Mouse (Mus musculus) frontal cortex, postnatal 36 days (tissue): ENCODE measurements at regions not wholly inside any gene's neighbourhood (a gene's known extent, or its start where the extent isn't known, plus 50 kb on each side); places are given as distances from the start of the nearest gene placed in this dataset.
"Not testable (repeated sequence)": the region's sequence is repeated elsewhere in the genome, so short reads cannot be mapped to it uniquely, and the experiment has no call there.

Experiments
- DNase-seq, 2 experiments: peaks; one replicate each; pipeline ENCODE4 v3.0.0; 2022; ENCODE audit warnings: low spot score in 2 of 2

DNA sequence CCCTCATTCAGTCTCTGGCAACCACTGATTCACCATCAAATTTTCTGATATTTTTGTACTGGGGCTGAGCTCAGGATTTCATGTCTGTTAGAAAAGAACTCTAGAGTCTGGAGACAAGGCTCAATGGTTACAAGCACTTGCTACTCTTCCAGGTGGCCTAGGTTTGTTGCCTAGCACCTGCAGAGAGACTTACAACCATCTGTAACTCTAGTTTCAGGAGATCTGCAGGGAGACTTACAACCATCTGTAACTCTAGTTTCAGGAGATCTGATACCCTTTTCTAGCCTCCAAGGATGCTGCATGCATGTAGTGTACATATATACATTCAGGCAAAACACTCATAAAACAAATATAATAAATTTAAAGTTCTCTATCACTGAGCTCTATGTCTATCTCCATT, 166.1 kb downstream of the Akr1d1 start:
- no peak for DNase-seq

GRCm38 (mm10) chr6:37703946-37704345, 166.7 kb upstream of the Trim24 start:
- no peak for DNase-seq

DNA sequence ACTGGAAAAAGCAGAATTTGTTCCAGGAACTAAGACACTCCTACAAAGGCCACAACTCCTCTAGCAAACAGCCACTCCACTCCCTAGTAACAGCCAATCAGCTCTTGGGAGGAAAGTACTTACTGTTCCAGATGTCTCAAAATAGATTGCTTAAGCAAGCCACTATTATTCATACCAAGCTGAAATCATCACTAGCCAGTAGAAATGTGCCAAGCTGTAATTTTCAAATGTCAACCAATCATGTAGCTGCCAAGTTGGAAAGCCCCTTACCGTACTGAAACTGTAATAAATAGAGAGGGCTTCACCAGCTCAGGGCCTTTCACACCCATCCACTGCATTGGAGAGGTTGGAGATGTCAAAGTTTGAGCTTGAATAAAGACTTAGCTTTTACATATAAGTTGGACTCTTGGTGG, 164.9 kb upstream of the Trim24 start:
- DNase-seq = no peak

GRCm38 (mm10) chr6:37707671-37708070, 162.9 kb upstream of the Trim24 start:
- DNase-seq = not testable (repeated sequence)

- no peak for DNase-seq
Observed at GRCm38 (mm10) chr6:37711766-37712165, 158.8 kb upstream of the Trim24 start.

DNA sequence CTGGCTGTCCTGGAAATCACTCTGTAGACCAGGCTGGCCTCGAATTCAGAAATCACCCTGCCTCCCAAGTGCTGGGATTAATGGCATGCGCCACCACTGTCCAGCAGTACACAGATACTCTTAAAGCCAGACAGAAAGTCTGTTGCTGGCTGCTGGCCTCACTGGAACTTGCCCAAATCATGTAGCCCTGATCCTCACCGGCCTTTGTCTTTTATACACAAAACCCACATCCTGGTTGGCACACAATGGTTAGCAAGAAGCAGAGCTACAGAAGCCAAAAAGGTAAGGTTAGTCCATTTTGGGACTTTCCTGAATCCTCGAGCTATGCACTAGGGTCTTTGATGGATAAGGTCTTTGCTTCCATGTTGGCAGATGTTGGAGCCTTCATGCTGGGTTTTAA, 157.2 kb upstream of the Trim24 start:
- DNase-seq = no peak

DNA sequence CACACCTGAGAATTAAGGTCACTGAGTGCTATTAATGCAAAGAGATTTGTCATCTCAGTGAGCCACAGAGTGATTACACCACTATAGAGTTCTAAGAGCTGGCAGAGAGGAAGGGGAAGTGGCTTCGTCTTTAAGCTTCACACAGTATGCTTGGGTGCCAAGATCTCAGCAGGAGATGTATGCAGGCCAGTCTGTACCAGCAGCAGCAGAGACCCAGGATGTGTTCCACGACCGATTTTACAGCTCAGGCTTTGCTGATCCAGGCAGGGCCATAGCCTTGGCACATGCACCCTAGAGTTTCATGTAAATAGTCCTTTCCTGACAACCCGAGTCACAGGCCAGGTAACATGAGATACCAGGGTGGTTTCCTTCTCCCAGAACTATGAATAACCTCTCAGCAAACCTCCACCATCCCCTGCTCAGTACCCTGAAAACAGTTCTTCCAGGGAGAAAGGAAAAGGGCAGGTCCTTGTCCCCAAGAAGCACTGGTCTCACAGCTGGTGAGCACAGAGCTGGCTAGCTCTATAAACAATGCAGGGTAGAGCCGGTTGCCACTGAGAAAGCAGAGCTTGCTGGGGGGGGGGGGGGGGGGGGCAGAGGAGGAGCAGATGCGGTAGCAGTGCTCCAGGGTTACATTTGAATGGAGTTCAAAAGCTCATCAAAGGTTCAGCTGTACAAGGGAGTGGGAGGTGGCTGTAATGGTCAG, 156.2 kb upstream of the Trim24 start:
- DNase-seq = no peak

- no peak for DNase-seq
Observed at GRCm38 (mm10) chr6:37721736-37722135, 148.9 kb upstream of the Trim24 start.

GRCm38 (mm10) chr6:37723337-37723736, 147.3 kb upstream of the Trim24 start:
- peak in 1 of 2 experiments; percentile 3 for DNase-seq

DNA sequence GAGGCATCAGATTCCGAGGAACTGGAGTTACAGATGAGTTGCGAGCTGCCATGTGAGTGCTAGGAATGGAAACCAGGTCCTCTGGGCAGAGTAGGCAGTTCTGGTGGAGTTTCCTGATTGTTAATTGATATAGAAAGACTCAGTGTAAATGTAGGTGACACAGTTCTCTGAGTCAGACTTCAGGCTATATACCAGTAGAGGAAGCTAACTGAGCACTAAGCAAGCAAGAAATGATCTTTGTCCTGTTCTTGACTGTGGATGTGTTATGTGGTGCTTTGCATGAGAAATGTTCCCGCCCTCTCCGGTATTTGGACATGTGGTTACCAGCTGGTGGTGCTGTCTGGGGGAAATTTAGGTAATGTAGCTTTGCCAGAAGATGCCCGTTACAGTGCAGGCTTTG, 146.4 kb upstream of the Trim24 start:
- no peak for DNase-seq

DNA sequence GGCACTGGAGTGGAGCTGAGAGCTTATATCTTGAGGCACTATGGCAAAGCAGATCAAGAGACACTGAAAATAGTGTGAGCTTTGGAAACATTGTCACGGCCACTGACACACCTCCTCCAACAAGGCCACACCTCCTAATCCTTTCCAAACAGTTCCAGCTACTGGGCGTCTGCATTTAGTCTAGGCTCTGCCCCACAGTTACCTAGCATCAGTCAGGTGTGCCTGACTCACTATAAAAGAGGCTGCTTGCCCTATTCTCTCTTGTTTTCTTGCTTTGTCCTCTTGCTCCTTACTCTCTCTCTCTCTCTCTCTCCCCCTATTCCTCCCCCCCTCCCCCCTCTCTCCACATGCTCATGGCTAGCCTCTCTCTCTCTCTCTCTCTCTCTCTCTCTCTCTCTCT, 142.0 kb upstream of the Trim24 start:
- DNase-seq = no peak

GRCm38 (mm10) chr6:37729165-37729564, 141.4 kb upstream of the Trim24 start:
- no peak for DNase-seq

GRCm38 (mm10) chr6:37730500-37731239, 139.9 kb upstream of the Trim24 start:
- no peak for DNase-seq

GRCm38 (mm10) chr6:37732385-37732784, 138.2 kb upstream of the Trim24 start:
- DNase-seq = peak; percentile 51 to 54

DNA sequence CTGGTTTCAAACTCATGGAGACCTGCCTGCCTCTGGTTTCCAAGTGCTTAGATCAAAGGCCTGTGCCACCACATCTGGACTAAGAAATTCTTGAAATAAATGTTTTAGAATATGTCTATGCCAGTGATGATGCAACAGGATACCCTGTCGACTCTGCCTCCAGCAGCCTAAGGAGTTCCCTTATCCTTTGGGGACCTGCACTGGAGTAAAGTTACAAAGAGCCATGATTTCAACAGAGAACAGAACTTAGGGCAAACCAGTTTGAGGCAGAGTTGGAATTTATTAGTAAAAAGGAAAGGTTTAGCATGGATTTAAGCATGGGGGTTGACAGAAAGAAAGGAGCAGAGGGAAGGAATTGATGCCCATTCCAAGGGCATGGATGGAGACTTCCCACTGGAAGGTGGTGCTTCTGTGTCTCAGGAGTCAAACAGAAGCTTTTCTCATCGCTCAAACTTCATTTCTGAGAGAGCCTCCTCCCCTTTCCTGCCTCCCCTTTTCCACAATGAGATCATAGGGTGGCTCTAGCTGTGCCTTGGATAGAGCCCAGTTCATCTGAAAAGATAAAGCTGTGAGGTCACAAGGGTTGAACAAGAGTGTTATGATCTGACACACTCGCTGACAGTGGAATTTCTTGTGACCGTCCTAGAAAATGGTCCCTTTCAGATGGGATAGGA, 135.2 kb upstream of the Trim24 start:
- no peak for DNase-seq

DNA sequence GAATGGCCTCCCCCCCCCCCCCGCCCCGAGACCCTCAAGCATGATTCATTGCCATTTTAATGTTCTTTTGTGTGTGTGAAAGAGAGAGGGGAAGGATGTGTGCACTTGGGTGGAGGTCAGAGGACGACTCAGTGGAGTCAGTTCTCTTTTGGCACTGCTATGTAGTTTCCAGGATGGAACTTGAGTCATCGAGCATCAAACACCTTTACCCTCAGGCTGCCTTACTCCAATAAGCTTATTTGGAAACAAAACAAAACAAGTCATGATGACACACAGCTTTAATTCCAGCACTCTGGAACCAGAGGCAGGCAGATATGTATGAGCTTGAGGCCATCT, 134.7 kb upstream of the Trim24 start:
- DNase-seq = no peak

DNA sequence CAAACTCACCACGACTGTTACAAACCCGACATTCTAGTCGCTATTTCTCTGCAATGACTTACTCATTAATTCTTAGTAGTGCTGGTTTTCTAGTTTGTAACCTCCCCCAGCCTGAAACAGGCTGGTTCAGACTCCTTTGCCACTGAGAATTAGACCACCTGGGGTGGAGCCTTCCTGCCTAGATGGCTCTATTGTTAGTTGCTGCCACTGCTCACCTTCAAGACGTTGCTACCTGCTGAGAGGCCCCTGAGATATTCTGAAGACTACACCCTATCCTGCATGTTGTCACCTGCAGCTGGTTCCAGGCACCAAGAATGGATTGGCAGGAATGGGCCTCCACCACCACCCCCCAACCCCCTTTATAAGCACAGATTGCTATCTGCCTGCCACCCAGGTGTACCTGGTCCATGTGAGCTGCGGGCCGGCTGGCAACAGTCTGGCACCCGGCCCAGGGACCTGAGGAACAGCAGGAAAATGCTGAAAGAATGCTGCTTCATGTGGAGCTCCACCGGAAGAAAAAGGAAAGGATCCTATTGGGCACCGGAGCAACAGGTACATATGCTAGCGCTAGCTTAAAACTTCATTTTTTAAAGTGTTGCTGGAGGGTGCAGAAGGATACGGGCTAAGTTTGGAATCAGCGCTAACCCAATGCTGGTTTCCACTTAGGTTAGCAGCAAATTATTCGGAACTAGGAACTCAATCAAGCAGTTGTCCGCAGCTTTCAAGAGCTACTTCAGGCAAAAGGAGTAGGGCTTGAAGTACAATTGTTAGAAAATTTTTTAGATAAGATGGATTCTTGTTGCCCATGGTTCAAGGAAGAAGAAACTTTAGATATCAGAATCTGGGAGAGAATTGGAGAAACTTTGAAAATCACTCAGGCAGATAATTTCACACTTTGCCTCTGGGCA, 129.4 kb upstream of the Trim24 start:
- DNase-seq = no peak

DNA sequence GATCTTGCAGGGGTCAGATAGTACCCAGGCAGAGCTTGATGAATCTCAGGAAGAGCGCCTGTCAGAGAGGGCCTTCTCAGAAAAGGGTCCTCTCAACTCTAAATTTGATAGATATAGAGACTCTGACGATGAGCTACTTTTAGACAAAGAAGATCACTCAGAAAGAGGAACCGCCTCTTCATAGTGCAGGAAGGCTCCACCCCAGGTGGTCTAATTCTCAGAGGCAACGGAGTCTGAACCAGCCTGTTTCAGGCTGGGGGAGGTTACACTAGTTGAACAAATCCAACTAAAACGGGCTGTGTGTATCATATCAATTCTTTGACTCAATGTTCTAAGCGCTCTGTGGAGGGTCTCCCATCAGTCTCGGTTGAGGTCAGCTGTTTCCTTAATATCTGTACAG, 128.7 kb upstream of the Trim24 start:
- DNase-seq = not testable (repeated sequence)

DNA sequence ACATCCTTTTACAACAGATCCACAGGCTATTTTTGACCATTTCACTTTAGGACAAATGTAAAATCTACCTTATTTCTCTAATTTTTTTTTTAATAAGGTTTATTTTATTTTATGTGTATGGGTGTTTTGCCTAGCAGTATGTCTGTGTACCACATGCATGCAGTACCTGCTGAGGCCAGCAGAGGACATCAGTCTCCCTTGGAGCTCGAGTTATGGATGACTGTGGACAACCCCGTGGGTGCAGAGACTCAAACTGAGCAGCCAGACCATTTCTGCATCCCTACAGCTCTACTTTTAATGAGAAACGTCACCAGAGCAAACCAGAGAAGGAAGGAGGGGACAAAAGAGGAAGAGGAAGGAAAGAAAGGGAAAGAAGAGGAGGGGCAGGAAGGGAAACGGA, 125.9 kb upstream of the Trim24 start:
- DNase-seq = no peak

GRCm38 (mm10) chr6:37745393-37746100, 125.1 kb upstream of the Trim24 start:
- DNase-seq = no peak

GRCm38 (mm10) chr6:37747793-37748192, 122.8 kb upstream of the Trim24 start:
- not testable (repeated sequence) for DNase-seq
